Mouse (Mus musculus) ES-E14 (cell line): ENCODE results near the gene Dnajc22. TPM values are rescaled to one million over a fixed set of nuclear protein-coding genes. Genes with fewer than 3 reads are reported as not detected.
A peak's percentile ranks its signal among the peaks of the same experiment; 100 is the strongest.
"Not testable (repeated sequence)": the region's sequence is repeated elsewhere in the genome, so short reads cannot be mapped to it uniquely, and the experiment has no call there.

Source experiments
- DNase-seq: peaks from one replicate; pipeline ENCODE4 v3.0.0-alpha.2; 2013; ENCODE audit warnings: low read depth, low spot score
- H3K27ac ChIP-seq: 2 replicates; pipeline ENCODE4 v1.5.1; 2012; ENCODE audit warnings: low read depth, mild to moderate bottlenecking, low read length, moderate library complexity, mixed read lengths; ENCODE audit not compliant: poor library complexity, insufficient read depth, severe bottlenecking
- H3K36me3 ChIP-seq: 2 replicates; pipeline ENCODE4 v1.6.1; 2012; ENCODE audit warnings: mild to moderate bottlenecking, low read length, moderate library complexity, mixed read lengths; ENCODE audit not compliant: control insufficient read depth, poor library complexity, insufficient read depth, severe bottlenecking
- H3K4me1 ChIP-seq, 2 experiments: fragments of 150-350 bp in 1 of 2; sonication (generic) in 1 of 2; 2 replicates each; pipeline ENCODE4 v1.6.1; 2012; ENCODE audit warnings: low read length in 2 of 2, mild to moderate bottlenecking in 1 of 2, mixed read lengths in 1 of 2; ENCODE audit not compliant: control insufficient read depth in 2 of 2, insufficient read depth in 2 of 2, poor library complexity in 1 of 2
- H3K4me3 ChIP-seq, 2 experiments: fragments of 150-350 bp in 1 of 2; sonication (generic) in 1 of 2; 2 replicates each; pipeline ENCODE4 v1.5.1; 2012; ENCODE audit warnings: low read length in 2 of 2, low read depth in 1 of 2, mild to moderate bottlenecking in 1 of 2, mixed read lengths in 1 of 2; ENCODE audit not compliant: insufficient read depth in 1 of 2, poor library complexity in 1 of 2, severe bottlenecking in 1 of 2
- H3K9ac ChIP-seq: 2 replicates; pipeline ENCODE4 v1.6.1; 2012; ENCODE audit warnings: low read depth, mild to moderate bottlenecking, low read length, mixed read lengths; ENCODE audit not compliant: poor library complexity, insufficient read depth, severe bottlenecking
- H3K9me3 ChIP-seq: fragments of 150-350 bp; sonication (generic); 2 replicates; pipeline ENCODE4 v1.6.1; 2012; ENCODE audit warnings: low read depth, mild to moderate bottlenecking, low read length; ENCODE audit not compliant: control insufficient read depth, insufficient read depth
- CHD2 ChIP-seq: IDR thresholded peaks from 2 replicates; pipeline ENCODE4 v1.6.1; 2014; ENCODE audit warnings: mild to moderate bottlenecking, low read depth, low read length, inconsistent platforms
- HCFC1 ChIP-seq: IDR thresholded peaks from 2 replicates; pipeline ENCODE4 v1.6.1; 2012; ENCODE audit warnings: low read length, inconsistent platforms, borderline replicate concordance; ENCODE audit not compliant: insufficient read depth
- MAFK ChIP-seq: IDR thresholded peaks from 2 replicates; pipeline ENCODE4 v1.6.1; 2014; ENCODE audit warnings: mild to moderate bottlenecking, low read depth, low read length, inconsistent platforms; ENCODE audit not compliant: insufficient read depth
- ZC3H11A ChIP-seq: IDR thresholded peaks from 2 replicates; pipeline ENCODE4 v1.6.1; 2012; ENCODE audit warnings: low read depth, mild to moderate bottlenecking, inconsistent platforms, low read length, borderline replicate concordance
- ZNF384 ChIP-seq: IDR thresholded peaks from 2 replicates; pipeline ENCODE4 v1.6.1; 2012; ENCODE audit warnings: low read depth, low read length, inconsistent platforms
- in situ Hi-C, 2 experiments: fragments of 600-800 bp; cut with MboI; formaldehyde crosslinking; loops; one replicate each; pipeline ENCODE4 v1.15.1; 2025; ENCODE audit warnings: low sequenced_read_pairs in 2 of 2, inconsistent platforms in 1 of 2; ENCODE audit not compliant: unreplicated experiment in 2 of 2
- total RNA-seq: library from RNA; depleted of rRNA; stranded (reverse); fragments of 300-350 nt; gene quantifications from 2 replicates; pipeline ENCODE4 v1.2.3, GENCODE M21; 2012; rRNA removed

Gene Dnajc22
- total RNA-seq = 8.6 and 16.7 TPM in 2 replicates

- in situ Hi-C loops = loop anchor here in 1 of 2 experiments (25.0 kb wide), 1 partner anchor 306 kb away; the partner anchor contains the start of genes Wnt1 and Wnt10b
- Histone ChIP-seq H3K9ac (peak within 1 kb of the TSS; percentile 47; the same call in 1 of the 2 replicates), H3K4me3 (peak within 1 kb of the TSS; percentile 53 to 69), H3K9me3 (no peaks in the 10 kb centered on the region), H3K36me3 (no peaks in the 10 kb centered on the region), H3K27ac (peak within 1 kb of the TSS; percentile 33; the same call in 1 of the 2 replicates), H3K4me1 (peaks cover 2 to 16% of the 10 kb centered on the region in 2 experiments; a peak in 2 of 4 replicates)
- DNase-seq = no peak
- no peak for TF ChIP-seq CHD2
- TF ChIP-seq ZNF384 = no peak
- TF ChIP-seq HCFC1 = no peak
- TF ChIP-seq ZC3H11A = no peak
- TF ChIP-seq MAFK = no peak
Measured at GRCm38 (mm10) chr15:99092870-99093269, at the start of gene Dnajc22. Gene Dnajc22 (plus strand): TSS chr15:99093170.

GRCm38 (mm10) chr15:99044854-99045253 lies 48.1 kb upstream of the Dnajc22 start:
- in situ Hi-C loops = no loop called here
- Histone ChIP-seq H3K4me3 (no peak overlapping the region; a peak in 1 of 4 replicates), H3K9me3 (no peaks in the 10 kb centered on the region), H3K9ac (no peak overlapping the region; the same call in 1 of the 2 replicates), H3K36me3 (no peaks in the 10 kb centered on the region), H3K4me1 (peaks cover 5 to 8% of the 10 kb centered on the region in 2 experiments; a peak in 2 of 4 replicates), H3K27ac (0 out of 2 replicates have a peak overlapping the region, but pooled peaks have one; percentile 54)
- no peak for TF ChIP-seq ZNF384
- no peak for TF ChIP-seq MAFK
- TF ChIP-seq HCFC1 = no peak
- TF ChIP-seq ZC3H11A = no peak
- no peak for TF ChIP-seq CHD2
- peak; percentile 78 for DNase-seq

- peak; percentile 59; the same call in 1 of the 2 replicates for TF ChIP-seq ZNF384
- H3K4me1 ChIP-seq, H3K27ac ChIP-seq, DNase-seq, H3K9me3 ChIP-seq, H3K4me3 ChIP-seq, H3K36me3 ChIP-seq, in situ Hi-C loops: not testable (repeated sequence)
- H3K9ac ChIP-seq = peak overlapping the region; percentile 32; the same call in 1 of the 2 replicates
Measured at GRCm38 (mm10) chr15:99045734-99046133, 47.2 kb upstream of the Dnajc22 start.

GRCm38 (mm10) chr15:99049473-99050253 lies 43.3 kb upstream of the Dnajc22 start:
- DNase-seq = no peak
- Histone ChIP-seq H3K4me1 (peaks cover 9 to 12% of the 10 kb centered on the region in 2 experiments), H3K9me3 (no peaks in the 10 kb centered on the region), H3K4me3 (no peak overlapping the region), H3K27ac (no peak overlapping the region), H3K36me3 (no peaks in the 10 kb centered on the region), H3K9ac (no peak overlapping the region)
- TF ChIP-seq CHD2 (no peak), HCFC1 (no peak), ZNF384 (no peak), MAFK (no peak), ZC3H11A (no peak; the same call in 1 of the 2 replicates)
- in situ Hi-C loops = no loop called here
